Comparison of ENCODE assay signal across 8 mouse cellular contexts in the genomic region with DNA sequence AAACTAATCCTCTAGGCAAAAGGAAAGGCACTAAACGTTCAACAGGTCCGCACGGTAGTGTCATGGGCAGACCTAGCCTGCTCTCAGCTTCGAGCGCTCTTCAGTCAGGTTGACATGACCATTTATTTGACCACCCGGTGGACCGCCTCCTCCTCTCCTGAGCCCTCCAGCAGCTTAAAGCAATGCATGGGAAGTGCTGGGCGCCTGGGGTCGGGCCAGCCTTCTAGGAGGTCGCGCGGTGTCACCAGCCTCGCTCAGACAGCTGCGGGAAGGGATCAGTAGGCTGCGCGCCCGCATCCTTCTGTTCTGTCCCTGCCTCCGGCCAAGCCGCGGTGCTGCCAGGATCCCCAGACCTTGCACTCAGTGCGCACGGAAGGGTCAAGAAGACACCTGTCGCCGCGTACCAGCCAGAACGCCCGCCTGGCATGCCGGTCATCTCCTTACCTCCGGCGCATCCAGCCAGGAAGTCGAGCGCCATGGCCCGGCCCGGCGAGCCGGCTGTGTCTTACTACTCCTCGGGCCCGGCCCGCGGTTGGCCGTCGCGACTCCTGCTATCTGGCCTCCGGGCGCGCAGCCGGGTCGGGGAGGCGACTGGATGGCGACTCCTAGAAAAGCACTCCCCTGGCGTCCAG. TPM values are rescaled to one million over a fixed set of nuclear protein-coding genes. Genes with fewer than 3 reads are reported as not detected.
DNase-seq lines count a peak whose midpoint lies in the region; ATAC-seq and TF ChIP-seq lines count a peak whose summit lies in the region.

No protein-coding gene starts in this region.

- H3K27me3 ChIP-seq in lung, embryonic 14.5 days (ENCODE audit: insufficient read depth, low read length): no peaks in the 10 kb centered on the region
- H3K27me3 ChIP-seq in embryonic facial prominence, embryonic 11.5 days (ENCODE audit: control insufficient read depth, insufficient read depth, low read length): no peaks in the 10 kb centered on the region
- no peaks in the 10 kb centered on the region for H3K27me3 ChIP-seq in hindbrain, embryonic 16.5 days (replicated peaks; ENCODE audit: control insufficient read depth, insufficient read depth, low read length)
- no peaks in the 10 kb centered on the region for H3K27me3 ChIP-seq in midbrain, embryonic 16.5 days (ENCODE audit: control insufficient read depth, insufficient read depth, low read depth, low read length)

- H3K9me3 ChIP-seq in lung, embryonic 14.5 days (ENCODE audit: low read depth, low read length): no peaks in the 10 kb centered on the region
- H3K9me3 ChIP-seq in embryonic facial prominence, embryonic 11.5 days (replicated peaks; ENCODE audit: control insufficient read depth, low read length): no peaks in the 10 kb centered on the region
- H3K9me3 ChIP-seq in hindbrain, embryonic 16.5 days (ENCODE audit: control insufficient read depth, low read length): no peaks in the 10 kb centered on the region
- H3K9me3 ChIP-seq in midbrain, embryonic 16.5 days (replicated peaks; ENCODE audit: control insufficient read depth, low read length, poor library complexity, severe bottlenecking): no peaks in the 10 kb centered on the region

- H3K36me3 ChIP-seq in lung, embryonic 14.5 days (ENCODE audit: insufficient read depth): peaks cover 18% of the 10 kb centered on the region
- no peaks in the 10 kb centered on the region for H3K36me3 ChIP-seq in embryonic facial prominence, embryonic 11.5 days (replicated peaks; ENCODE audit: control insufficient read depth, insufficient read depth, low read depth, low read length)
- no peaks in the 10 kb centered on the region for H3K36me3 ChIP-seq in hindbrain, embryonic 16.5 days (ENCODE audit: control insufficient read depth, insufficient read depth, low read length)
- no peaks in the 10 kb centered on the region for H3K36me3 ChIP-seq in midbrain, embryonic 16.5 days (ENCODE audit: control insufficient read depth, insufficient read depth, low read length)

- H3K9ac ChIP-seq in lung, embryonic 14.5 days: peak overlapping the region; percentile 68
- peak overlapping the region; percentile 76 for H3K9ac ChIP-seq in embryonic facial prominence, embryonic 11.5 days (replicated peaks; ENCODE audit: low read length)
- peak overlapping the region; percentile 78 for H3K9ac ChIP-seq in hindbrain, embryonic 16.5 days (ENCODE audit: low read depth, low read length)
- peak overlapping the region; percentile 81 for H3K9ac ChIP-seq in midbrain, embryonic 16.5 days (ENCODE audit: low read depth, low read length)

- peaks cover 23% of the 10 kb centered on the region for H3K4me1 ChIP-seq in lung, embryonic 14.5 days (ENCODE audit: insufficient read depth)
- H3K4me1 ChIP-seq in embryonic facial prominence, embryonic 11.5 days (ENCODE audit: control insufficient read depth, insufficient read depth, low read length): peaks cover 3% of the 10 kb centered on the region; the same call in 1 of the 2 replicates
- H3K4me1 ChIP-seq in hindbrain, embryonic 16.5 days (ENCODE audit: control insufficient read depth, insufficient read depth, low read depth, low read length): peaks cover 41% of the 10 kb centered on the region
- H3K4me1 ChIP-seq in midbrain, embryonic 16.5 days (ENCODE audit: control insufficient read depth, insufficient read depth, low read length): peaks cover 35% of the 10 kb centered on the region

- DNase-seq in lung, embryonic 14.5 days: peak; percentile 38
- no peak for DNase-seq in lung, postnatal 4 days
- DNase-seq in embryonic facial prominence, embryonic 11.5 days (ENCODE audit: low spot score): no peak
- no peak for DNase-seq in MN1 (ENCODE audit: low spot score)
- no peak for DNase-seq in adrenal gland, adult 18-20 months (ENCODE audit: low spot score in 2 of 2)
- no peak for DNase-seq in cerebellum, adult 8-10 months

- ATAC-seq in lung, embryonic 14.5 days (ENCODE audit: insufficient read depth): no peak; the same call in 1 of the 2 replicates
- no peak; the same call in 1 of the 2 replicates for ATAC-seq in embryonic facial prominence, embryonic 11.5 days (replicated peaks; ENCODE audit: insufficient number of reproducible peaks, low FRiP score, low TSS enrichment, low read depth)
- ATAC-seq in hindbrain, embryonic 16.5 days: peak; percentile 3
- ATAC-seq in midbrain, embryonic 16.5 days: peak; percentile 23

- H3K27ac ChIP-seq in lung, embryonic 14.5 days (ENCODE audit: low read depth): peak overlapping the region; percentile 30; the same call in 1 of the 2 replicates
- no peak overlapping the region for H3K27ac ChIP-seq in embryonic facial prominence, embryonic 11.5 days (replicated peaks; ENCODE audit: low read depth, low read length)
- H3K27ac ChIP-seq in hindbrain, embryonic 16.5 days (ENCODE audit: low read depth, low read length): peak overlapping the region; percentile 66; the same call in 1 of the 2 replicates
- peak overlapping the region; percentile 59 for H3K27ac ChIP-seq in midbrain, embryonic 16.5 days (ENCODE audit: low read length)

- H3K4me3 ChIP-seq in lung, embryonic 14.5 days (ENCODE audit: low read depth, low read length): peak overlapping the region; percentile 70
- peak overlapping the region; percentile 58 for H3K4me3 ChIP-seq in embryonic facial prominence, embryonic 11.5 days (ENCODE audit: low read depth, low read length)
- H3K4me3 ChIP-seq in hindbrain, embryonic 16.5 days (ENCODE audit: low read length): peak overlapping the region; percentile 75
- H3K4me3 ChIP-seq in midbrain, embryonic 16.5 days (ENCODE audit: low read depth, low read length): peak overlapping the region; percentile 81

- H3K4me2 ChIP-seq in lung, embryonic 14.5 days: peak overlapping the region; percentile 98
- peak overlapping the region; percentile 92 for H3K4me2 ChIP-seq in embryonic facial prominence, embryonic 11.5 days (ENCODE audit: low read depth, low read length)
- peak overlapping the region; percentile 96 for H3K4me2 ChIP-seq in hindbrain, embryonic 16.5 days (ENCODE audit: low read length)
- H3K4me2 ChIP-seq in midbrain, embryonic 16.5 days (ENCODE audit: low read length): peak overlapping the region; percentile 83

- no peak for TF ChIP-seq CTCF in lung, embryonic 14.5 days (IDR thresholded peaks at IDR 0.05; ENCODE audit: low read depth)

- WGBS in lung, embryonic 14.5 days: 2% methylated on average over 51 of the region's 51 CpGs
- 2% methylated on average over 51 of the region's 51 CpGs for WGBS in embryonic facial prominence, embryonic 11.5 days
- 2% methylated on average over 51 of the region's 51 CpGs for WGBS in hindbrain, embryonic 16.5 days
- WGBS in midbrain, embryonic 16.5 days: 1% methylated on average over 51 of the region's 51 CpGs

RNA-seq across cellular contexts. Expression of gene Slc25a29, which starts 0.4 kb away (rescaled TPM):
- polyA plus RNA-seq in lung, embryonic 14.5 days (2014; fragmentation: Nextera tagmentation; extraction: Ambion mirVana): 8.7 and 9.0 TPM in 2 replicates
- polyA plus RNA-seq in embryonic facial prominence, embryonic 11.5 days (2014; fragmentation: Nextera tagmentation; extraction: Ambion mirVana): 11.9 and 13.9 TPM in 2 replicates
- polyA plus RNA-seq in hindbrain, embryonic 16.5 days (2015; fragmentation: Nextera tagmentation; extraction: Ambion mirVana): 18.2 and 19.6 TPM in 2 replicates
- polyA plus RNA-seq in midbrain, embryonic 16.5 days (2015; fragmentation: Nextera tagmentation; extraction: Ambion mirVana): 19.0 and 19.8 TPM in 2 replicates
- total RNA-seq in adrenal gland, adult 18-20 months (2021): 10 to 100 TPM; 17.5 to 30.1 TPM

RNA-seq across cellular contexts. Expression of gene Slc25a47, which starts 0.5 kb away (rescaled TPM):
- polyA plus RNA-seq in lung, embryonic 14.5 days (2014; fragmentation: Nextera tagmentation; extraction: Ambion mirVana): 11.9 and 12.6 TPM in 2 replicates
- 11.8 and 13.2 TPM in 2 replicates for polyA plus RNA-seq in embryonic facial prominence, embryonic 11.5 days (2014; fragmentation: Nextera tagmentation; extraction: Ambion mirVana)
- 6.4 and 7.3 TPM in 2 replicates for polyA plus RNA-seq in hindbrain, embryonic 16.5 days (2015; fragmentation: Nextera tagmentation; extraction: Ambion mirVana)
- polyA plus RNA-seq in midbrain, embryonic 16.5 days (2015; fragmentation: Nextera tagmentation; extraction: Ambion mirVana): 6.4 and 8.2 TPM in 2 replicates
- 10 to 100 TPM; 12.6 to 14.6 TPM for total RNA-seq in adrenal gland, adult 18-20 months (2021)

RNA-seq across cellular contexts. Expression of gene Yy1, which starts 42.6 kb away (rescaled TPM):
- 24.3 and 26.3 TPM in 2 replicates for polyA plus RNA-seq in lung, embryonic 14.5 days (2014; fragmentation: Nextera tagmentation; extraction: Ambion mirVana)
- 19.3 and 20.2 TPM in 2 replicates for polyA plus RNA-seq in embryonic facial prominence, embryonic 11.5 days (2014; fragmentation: Nextera tagmentation; extraction: Ambion mirVana)
- polyA plus RNA-seq in hindbrain, embryonic 16.5 days (2015; fragmentation: Nextera tagmentation; extraction: Ambion mirVana): 9.7 and 9.8 TPM in 2 replicates
- polyA plus RNA-seq in midbrain, embryonic 16.5 days (2015; fragmentation: Nextera tagmentation; extraction: Ambion mirVana): 10.3 and 11.6 TPM in 2 replicates
- 10 to 100 TPM; 55.5 to 79.9 TPM for total RNA-seq in adrenal gland, adult 18-20 months (2021)

RNA-seq across cellular contexts. Expression of gene Wdr25, which starts 58.1 kb away (rescaled TPM):
- polyA plus RNA-seq in lung, embryonic 14.5 days (2014; fragmentation: Nextera tagmentation; extraction: Ambion mirVana): 5.7 and 8.0 TPM in 2 replicates
- 4.1 and 5.6 TPM in 2 replicates for polyA plus RNA-seq in embryonic facial prominence, embryonic 11.5 days (2014; fragmentation: Nextera tagmentation; extraction: Ambion mirVana)
- 5.0 and 6.0 TPM in 2 replicates for polyA plus RNA-seq in hindbrain, embryonic 16.5 days (2015; fragmentation: Nextera tagmentation; extraction: Ambion mirVana)
- 4.9 and 6.3 TPM in 2 replicates for polyA plus RNA-seq in midbrain, embryonic 16.5 days (2015; fragmentation: Nextera tagmentation; extraction: Ambion mirVana)
- 1 to 10 TPM; 5.0 to 5.7 TPM for total RNA-seq in adrenal gland, adult 18-20 months (2021)

RNA-seq across cellular contexts. Expression of gene Wars, which starts 58.6 kb away (rescaled TPM):
- polyA plus RNA-seq in lung, embryonic 14.5 days (2014; fragmentation: Nextera tagmentation; extraction: Ambion mirVana): 94.9 and 101 TPM in 2 replicates
- polyA plus RNA-seq in embryonic facial prominence, embryonic 11.5 days (2014; fragmentation: Nextera tagmentation; extraction: Ambion mirVana): 113 and 118 TPM in 2 replicates
- polyA plus RNA-seq in hindbrain, embryonic 16.5 days (2015; fragmentation: Nextera tagmentation; extraction: Ambion mirVana): 108 and 115 TPM in 2 replicates
- polyA plus RNA-seq in midbrain, embryonic 16.5 days (2015; fragmentation: Nextera tagmentation; extraction: Ambion mirVana): 105 and 109 TPM in 2 replicates
- total RNA-seq in adrenal gland, adult 18-20 months (2021): 10 to 100 TPM; 59.5 to 60.2 TPM

Comparison
In these comparisons a context has a peak if more than half of its experiments do, and no peak if none do; other contexts are left out.
1. ATAC-seq: peak in hindbrain, embryonic 16.5 days (single experiment) and midbrain, embryonic 16.5 days (single experiment); none in lung, embryonic 14.5 days (single experiment) and embryonic facial prominence, embryonic 11.5 days (single experiment).
2. Peak in every context shown above with its lines, with median percentiles within 50 percentile points of each other: H3K4me2 ChIP-seq, H3K4me3 ChIP-seq and H3K9ac ChIP-seq.